Mouse (Mus musculus) hematopoietic stem cell, adult 5-6 weeks (primary cell): ENCODE measurements at regions not wholly inside any gene's neighbourhood (a gene's known extent, or its start where the extent isn't known, plus 50 kb on each side); places are given as distances from the start of the nearest gene placed in this dataset.

Experiments used
- ATAC-seq, 2 experiments: fragments of 125-278 bp in 1 of 2; replicated peaks in 1 of 2; 2 replicates each; pipeline ENCODE4 v1.8.0; 2016 to 2017; ENCODE audit warnings: inconsistent platforms in 2 of 2, mild to moderate bottlenecking in 2 of 2, moderate number of reproducible peaks in 2 of 2, low read depth in 1 of 2, moderate TSS enrichment in 1 of 2; ENCODE audit not compliant: low FRiP score in 2 of 2, poor library complexity in 2 of 2, severe bottlenecking in 2 of 2, insufficient read depth in 1 of 2, low TSS enrichment in 1 of 2

DNA sequence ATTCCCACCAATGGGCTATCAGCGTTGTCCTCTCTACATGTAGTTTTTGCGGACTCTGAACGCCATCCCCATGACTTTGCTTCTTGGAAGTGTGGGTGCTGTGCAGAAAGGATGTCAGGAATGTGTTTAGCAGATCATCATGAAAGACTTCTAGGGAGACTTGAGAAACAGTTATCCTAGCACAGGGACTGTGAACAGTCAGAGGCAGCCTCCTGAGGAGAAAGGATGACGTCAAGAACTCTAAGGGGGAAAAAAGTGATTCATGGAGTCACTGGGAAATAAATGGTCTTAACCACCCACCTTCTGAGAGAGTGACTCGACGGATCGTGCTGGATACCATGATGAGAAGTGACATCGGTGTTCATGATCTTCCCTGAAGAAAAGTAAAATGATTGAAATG, 96.5 kb upstream of the Cxcl12 start:
- no peak for ATAC-seq

DNA sequence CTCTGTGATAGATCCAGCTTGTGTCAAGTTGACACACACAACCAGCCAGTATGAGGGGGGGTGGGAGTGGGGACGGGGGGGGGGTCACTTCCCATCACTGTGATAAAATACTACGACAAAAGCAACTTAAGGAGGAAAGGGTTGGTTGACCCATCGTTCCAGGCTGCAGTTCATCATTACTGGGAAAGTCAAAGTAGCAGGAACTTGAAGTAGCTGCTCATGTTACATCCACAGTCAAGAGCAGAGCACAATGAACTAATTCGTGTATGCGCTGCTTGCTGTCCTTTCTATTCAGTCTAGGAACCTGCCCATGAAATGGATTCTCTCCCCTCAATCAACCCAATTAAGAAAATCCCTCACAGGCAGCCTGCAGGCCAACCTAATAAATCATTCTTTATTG, 88.8 kb upstream of the Cxcl12 start:
- ATAC-seq, result no peak

DNA sequence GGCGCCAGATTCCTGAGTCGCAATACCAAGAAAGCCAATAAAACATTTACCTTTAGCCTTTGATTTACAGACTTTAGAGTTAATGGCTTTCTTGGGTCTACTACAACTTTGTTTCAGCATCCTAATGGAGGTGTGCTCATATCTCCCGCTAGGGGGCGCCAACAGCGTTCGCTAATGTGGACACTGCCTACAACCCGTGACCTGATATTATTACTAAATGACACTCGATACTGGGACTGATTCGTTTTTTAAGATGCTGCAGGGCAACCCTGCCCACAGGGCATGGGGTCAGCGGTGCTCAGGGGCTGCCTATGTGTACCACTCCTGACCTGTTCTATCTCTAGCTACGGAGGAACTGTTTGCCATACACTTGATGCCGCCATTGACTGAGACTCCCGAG, 87.4 kb upstream of the Cxcl12 start:
- ATAC-seq, result no peak

DNA sequence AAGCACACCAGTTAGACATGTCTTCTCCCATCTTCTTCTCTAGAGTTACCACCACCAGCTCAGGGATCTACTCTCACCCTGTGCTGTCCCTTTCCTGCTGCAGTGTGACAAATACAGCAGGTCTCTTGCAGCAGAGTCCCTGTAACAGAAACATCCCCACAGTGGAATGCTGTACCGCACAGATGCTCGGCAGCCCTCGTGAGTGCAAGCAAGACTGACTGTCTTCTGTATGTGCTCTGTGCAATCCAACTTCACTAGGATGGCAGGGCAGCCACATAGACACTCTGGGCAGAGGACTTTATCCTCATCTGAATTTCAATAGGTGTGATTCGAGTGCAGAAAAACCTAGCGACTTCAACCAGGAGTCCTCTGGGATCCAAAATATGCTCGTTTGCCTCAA, 84.1 kb upstream of the Cxcl12 start:
- ATAC-seq, result no peak

DNA sequence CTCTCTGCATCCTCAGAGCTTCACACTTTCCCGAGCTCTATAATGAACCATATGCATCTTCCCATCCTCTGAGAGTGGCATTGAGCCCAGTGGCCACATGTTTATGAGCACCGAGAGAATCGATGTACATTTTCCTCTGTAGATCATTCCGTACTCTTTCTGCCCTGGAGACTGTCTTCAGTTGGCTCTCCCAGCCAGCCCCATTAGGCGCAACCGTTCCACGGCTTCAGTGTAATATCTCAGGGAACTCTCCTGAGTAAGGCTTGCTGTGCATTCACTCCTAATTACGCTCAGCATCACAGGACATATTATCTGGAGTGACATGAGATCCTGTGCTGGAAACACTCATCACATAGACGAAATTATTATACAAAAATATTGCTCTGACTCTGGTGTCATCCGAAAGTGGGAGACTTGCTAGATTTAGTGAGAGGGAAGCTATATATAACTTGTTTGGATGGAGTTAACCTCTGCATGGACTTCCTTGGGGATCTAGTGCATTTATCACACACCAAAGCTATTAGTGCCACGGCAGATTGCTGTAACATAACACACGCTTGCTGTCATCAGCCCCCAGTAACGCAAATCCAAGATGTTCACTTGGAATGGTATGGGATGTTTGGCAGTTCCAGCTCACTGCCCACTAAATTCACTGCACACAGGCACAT, 83.4 kb upstream of the Cxcl12 start:
- no peak for ATAC-seq

DNA sequence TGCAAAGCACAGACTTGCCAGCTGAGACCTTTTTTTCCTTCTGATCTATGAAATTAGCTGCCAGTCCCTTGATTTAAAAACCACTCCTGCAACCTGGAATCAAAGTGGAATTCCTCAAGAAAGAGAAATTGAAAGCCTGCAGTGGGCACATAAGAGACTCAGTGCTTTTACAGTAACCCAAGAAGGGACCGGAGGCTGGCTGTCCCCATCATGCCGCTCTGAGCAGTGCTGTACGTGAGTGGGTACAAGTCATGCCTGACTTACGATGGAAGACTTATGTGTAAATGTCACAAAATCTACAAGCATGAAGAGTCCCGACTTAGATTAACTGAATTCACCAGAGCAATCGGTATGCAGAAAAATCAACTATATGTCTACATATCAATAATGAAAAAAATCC, 73.6 kb upstream of the Cxcl12 start:
- no peak for ATAC-seq

DNA sequence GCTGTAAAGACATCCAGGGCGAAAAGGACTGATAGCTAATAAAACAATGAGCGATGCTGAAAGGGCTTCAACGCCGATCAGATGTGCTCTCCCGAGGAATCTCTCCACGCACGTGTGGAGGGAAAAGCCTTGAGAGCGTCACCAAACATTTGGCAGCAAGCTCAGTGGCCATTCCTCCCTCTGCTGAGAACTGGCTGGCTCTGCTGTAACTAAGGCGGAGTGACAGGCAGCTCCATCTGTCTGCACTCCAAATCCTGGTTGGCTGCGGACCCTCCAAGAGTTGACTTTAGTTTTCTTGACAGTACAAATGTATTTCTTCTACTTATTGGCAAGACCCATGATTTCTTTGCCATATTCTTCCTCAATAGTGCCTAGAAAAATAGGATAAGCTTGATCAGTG, 68.5 kb upstream of the Cxcl12 start:
- no peak for ATAC-seq

DNA sequence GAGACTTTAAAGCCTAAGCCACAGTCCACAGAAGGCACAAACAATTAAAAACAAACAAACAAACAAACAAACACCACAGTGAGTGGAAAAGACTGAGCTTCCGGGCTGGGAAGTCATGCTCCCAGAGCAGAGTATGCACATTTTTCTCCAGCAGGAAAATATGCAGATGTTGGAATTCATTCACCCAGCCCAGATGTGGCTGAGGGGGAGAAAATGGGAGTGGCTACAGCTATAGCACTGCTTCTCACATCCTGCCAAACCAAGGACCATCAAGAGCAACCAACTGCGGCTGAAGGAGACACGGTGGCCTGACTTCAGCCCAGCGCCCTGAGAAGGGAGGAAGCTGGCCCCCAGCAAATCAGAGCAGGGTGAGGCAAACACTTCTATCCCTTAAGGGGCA, 65.6 kb upstream of the Cxcl12 start:
- ATAC-seq, result no peak

DNA sequence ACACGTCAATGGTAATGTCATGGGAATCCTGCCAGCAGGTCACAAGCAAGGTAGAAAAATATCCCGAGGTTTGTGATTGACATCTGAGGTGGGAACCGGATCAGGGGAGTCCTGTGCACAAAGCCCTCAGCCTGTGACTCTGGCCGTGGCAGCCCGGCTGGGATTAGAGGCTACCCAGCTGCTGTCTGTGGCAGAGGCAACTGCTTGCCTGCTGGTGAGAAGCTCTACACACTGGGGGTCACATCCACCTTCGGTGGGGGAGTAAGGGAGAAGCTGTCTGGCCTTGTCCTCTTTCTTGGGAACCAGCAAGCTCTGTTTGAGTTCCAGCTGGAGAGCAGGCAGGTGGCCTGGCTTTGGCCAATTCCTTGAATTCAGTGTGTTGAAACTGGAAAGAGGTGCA, 64.3 kb upstream of the Cxcl12 start:
- no peak for ATAC-seq

DNA sequence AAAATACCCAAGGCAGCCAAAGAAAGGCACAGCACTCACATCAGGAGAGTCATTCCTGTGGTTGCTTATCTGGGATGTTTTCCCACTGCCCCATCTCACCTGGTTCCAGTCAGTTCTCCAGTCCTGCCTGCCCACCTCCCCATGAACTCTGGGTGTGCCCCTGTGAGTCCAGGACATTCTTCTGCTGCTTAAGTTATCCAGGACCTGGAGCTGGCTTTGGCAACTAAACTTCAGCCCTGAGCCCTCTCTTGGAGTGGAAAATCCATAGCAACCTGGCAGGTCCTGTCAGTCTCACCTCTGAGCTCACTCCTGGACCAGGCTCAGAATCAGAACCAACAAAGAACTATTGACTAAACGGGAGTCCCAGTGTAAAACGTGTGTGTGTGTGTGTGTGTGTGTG, 63.9 kb upstream of the Cxcl12 start:
- no peak for ATAC-seq

DNA sequence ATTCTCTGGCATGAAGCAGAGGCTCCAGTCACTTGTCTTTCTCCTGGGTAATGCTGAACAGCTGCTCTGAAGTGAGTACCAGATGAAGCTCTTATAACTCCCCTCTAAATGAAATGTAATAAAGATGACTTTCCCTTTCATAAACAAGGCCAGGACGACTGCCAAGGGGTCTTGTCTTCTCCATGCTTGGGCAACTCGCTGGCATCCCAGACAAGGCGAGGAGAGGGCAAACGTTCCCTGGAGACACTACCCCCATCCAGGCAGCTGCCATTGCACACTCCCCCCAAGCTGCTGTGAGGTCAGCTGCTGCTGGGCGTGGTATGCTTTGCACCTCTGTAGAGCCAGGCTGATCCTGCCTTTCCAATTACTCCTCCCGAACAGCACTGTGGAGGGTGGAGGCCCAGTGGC, 63.1 kb upstream of the Cxcl12 start:
- ATAC-seq, result no peak

DNA sequence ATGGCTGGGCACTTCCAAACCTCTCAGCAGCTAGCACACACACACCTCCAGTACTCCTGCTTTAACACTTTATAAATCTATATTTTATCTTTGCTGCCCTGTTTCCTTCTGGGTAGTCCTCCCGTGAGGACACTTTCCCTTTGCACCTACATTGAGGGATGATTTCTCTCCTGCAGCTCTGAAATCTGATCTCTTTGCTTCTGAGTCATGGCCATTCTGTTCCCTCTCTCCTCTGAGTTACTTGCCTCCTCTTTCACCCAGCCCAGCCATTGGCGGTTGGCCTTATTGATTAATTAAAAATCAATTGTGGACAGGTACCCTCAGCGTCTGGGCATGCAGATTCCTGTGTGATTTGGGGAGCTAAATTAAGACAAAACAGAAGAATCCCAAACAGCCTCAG, 58.0 kb upstream of the Cxcl12 start:
- ATAC-seq, result no peak

DNA sequence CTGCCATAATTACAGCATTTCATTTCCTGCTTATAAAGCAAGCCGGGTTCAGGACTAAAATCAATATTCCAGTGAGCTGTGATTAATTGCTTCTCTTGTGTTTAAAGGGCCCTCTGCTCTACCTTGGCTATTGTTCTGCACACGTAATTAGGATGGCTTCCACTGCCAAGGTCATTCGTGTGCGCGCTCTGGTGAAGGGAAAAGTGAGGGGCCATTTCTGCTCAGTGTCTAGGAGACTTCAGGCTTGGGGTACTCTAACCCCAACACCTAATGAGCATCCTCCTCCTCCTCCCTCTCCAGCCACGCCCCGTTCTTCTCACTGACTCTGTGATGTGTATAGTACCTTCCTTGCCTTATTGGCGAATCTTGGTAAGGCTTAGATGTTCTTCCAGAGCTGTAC, 53.5 kb upstream of the Cxcl12 start:
- no peak for ATAC-seq

DNA sequence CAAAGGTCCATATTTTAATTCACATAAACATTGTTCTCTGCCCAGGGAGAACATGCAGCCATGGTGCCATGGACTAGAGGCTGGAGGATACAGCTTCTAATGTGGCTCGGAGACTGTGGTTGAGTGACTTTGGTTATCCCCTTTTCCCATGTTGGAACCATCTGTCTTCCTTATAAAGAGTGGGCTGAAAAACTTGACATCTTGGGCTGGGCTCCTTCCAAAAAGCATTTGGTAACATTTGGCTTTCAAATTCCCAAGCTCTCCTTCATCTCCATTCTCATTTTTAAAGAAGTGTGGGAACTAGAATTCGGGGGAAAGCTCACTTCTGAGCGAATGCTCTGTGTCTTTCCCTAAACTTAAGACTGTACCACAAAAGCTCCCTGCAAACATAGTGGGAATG, 50.3 kb upstream of the Cxcl12 start:
- no peak for ATAC-seq
